Mouse (Mus musculus) neural tube, embryonic 11.5 days (tissue): ENCODE data around the gene Gm13698. TPM values are rescaled to one million over a fixed set of nuclear protein-coding genes. Genes with fewer than 3 reads are reported as not detected.
A peak's percentile ranks its signal among the peaks of the same experiment; 100 is the strongest.
"Not testable (repeated sequence)": the region's sequence is repeated elsewhere in the genome, so short reads cannot be mapped to it uniquely, and the experiment has no call there.

ENCODE experiments used
- ATAC-seq: fragments of 200-750 bp; cut with Nextera tagmentation; 2 replicates; pipeline ENCODE4 v1.8.0; 2017; ENCODE audit warnings: moderate number of reproducible peaks, mild to moderate bottlenecking, moderate TSS enrichment, moderate library complexity; ENCODE audit not compliant: insufficient read depth, low FRiP score, low TSS enrichment
- DNase-seq: peaks from one replicate; pipeline ENCODE4 v3.0.0-alpha.2; 2015; ENCODE audit warnings: low spot score
- H3K27ac ChIP-seq: fragments of 300-500 bp; sonication (generic); 2 replicates; pipeline ENCODE4 v1.5.1; 2014; ENCODE audit warnings: low read depth, mild to moderate bottlenecking, low read length
- H3K27me3 ChIP-seq: fragments of 300-500 bp; sonication (generic); 2 replicates; pipeline ENCODE4 v1.6.1; 2014; ENCODE audit warnings: mild to moderate bottlenecking, low read length, mixed read lengths; ENCODE audit not compliant: control insufficient read depth, insufficient read depth
- H3K36me3 ChIP-seq: fragments of 300-500 bp; sonication (generic); 2 replicates; pipeline ENCODE4 v1.6.1; 2014; ENCODE audit warnings: mild to moderate bottlenecking, low read length, moderate library complexity, mixed read lengths; ENCODE audit not compliant: control insufficient read depth, insufficient read depth
- H3K4me1 ChIP-seq: fragments of 300-500 bp; sonication (generic); 2 replicates; pipeline ENCODE4 v1.6.1; 2014; ENCODE audit warnings: low read length, mixed read lengths; ENCODE audit not compliant: control insufficient read depth, insufficient read depth
- H3K4me2 ChIP-seq: fragments of 300-500 bp; sonication (generic); 2 replicates; pipeline ENCODE4 v1.6.1; 2014; ENCODE audit warnings: low read depth, mild to moderate bottlenecking, moderate library complexity
- H3K4me3 ChIP-seq: fragments of 300-500 bp; sonication (generic); 2 replicates; pipeline ENCODE4 v1.5.1; 2014; ENCODE audit warnings: low read depth, low read length
- H3K9ac ChIP-seq: fragments of 300-500 bp; sonication (generic); 2 replicates; pipeline ENCODE4 v1.6.1; 2014; ENCODE audit warnings: mild to moderate bottlenecking, low read length
- H3K9me3 ChIP-seq: fragments of 300-500 bp; sonication (generic); 2 replicates; pipeline ENCODE4 v1.6.1; 2016; ENCODE audit warnings: low read length; ENCODE audit not compliant: control insufficient read depth
- WGBS: fragments of 180-500 bp; shearing (Covaris S2); extraction: QIAGEN DNeasy Blood & Tissue Kit; methylation state at CpG from one replicate; pipeline ENCODE4 v1.1.7; 2014; 5-methylcytosine and 5-hydroxymethylcytosine counted together
- polyA plus RNA-seq: library from polyadenylated mRNA; unstranded; fragments of >200 nt; fragmentation: Nextera tagmentation; extraction: Ambion mirVana; gene quantifications from 2 replicates; pipeline ENCODE4 v1.2.1, GENCODE M21; 2014

The Gm13698 gene
- polyA plus RNA-seq: not detected in 2 replicates

DNA sequence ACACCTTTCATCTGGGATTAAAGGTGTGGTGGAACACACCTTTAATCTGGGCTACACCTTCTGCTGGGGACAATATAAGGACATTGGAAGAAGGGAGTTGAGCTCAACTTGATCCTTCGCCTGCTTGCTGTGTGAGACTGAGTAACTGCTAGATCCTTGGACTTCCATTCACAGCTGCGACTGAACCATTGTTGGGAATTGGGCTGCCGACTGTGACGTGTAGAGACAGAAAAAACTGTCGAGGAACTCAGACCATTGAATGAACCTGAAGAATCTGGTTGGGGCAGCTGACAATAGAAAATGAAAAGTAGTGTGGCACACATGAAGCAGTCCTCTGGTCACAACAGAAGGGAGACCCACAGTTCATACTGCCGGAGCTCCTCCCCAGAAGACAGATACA, at the start of gene Gm13698:
Gene Gm13698, plus strand, starts transcription at position 301 of the 400 bp plus-strand sequence.
- not testable (repeated sequence) for H3K4me3 ChIP-seq, ATAC-seq, H3K36me3 ChIP-seq, H3K9me3 ChIP-seq, H3K27me3 ChIP-seq, H3K27ac ChIP-seq, DNase-seq, H3K9ac ChIP-seq, H3K4me1 ChIP-seq, H3K4me2 ChIP-seq
- no CpG with 5 or more reads among the region's 6 CpGs for WGBS

- DNase-seq (no peak), ATAC-seq (no peak)
- no peak overlapping the region for H3K4me2 ChIP-seq
- no peaks in the 10 kb centered on the region for H3K36me3 ChIP-seq
- 57% methylated on average over 2 of the region's 2 CpGs for WGBS
- H3K9me3 ChIP-seq: no peaks in the 10 kb centered on the region
- H3K4me1 ChIP-seq: no peaks in the 10 kb centered on the region
- no peak overlapping the region for H3K4me3 ChIP-seq
- no peak overlapping the region for H3K9ac ChIP-seq
- H3K27me3 ChIP-seq: no peaks in the 10 kb centered on the region
- no peak overlapping the region for H3K27ac ChIP-seq
Observed at GRCm38 (mm10) chr2:83929478-83930088, 25.9 kb upstream of the Gm13698 start.

GRCm38 (mm10) chr2:83940931-83941361, 14.5 kb upstream of the Gm13698 start, which contains the start of gene Zswim2:
TSS of gene Zswim2 (minus strand) at chr2:83941228.
- peak within 1 kb of the TSS; percentile 14; the same call in 1 of the 2 replicates for H3K4me3 ChIP-seq
- peak; percentile 92 for ATAC-seq
- WGBS: 1% methylated on average over 20 of the region's 20 CpGs

GRCm38 (mm10) chr2:83941378-83941777, 14.1 kb upstream of the Gm13698 start:
- H3K27ac ChIP-seq: no peak overlapping the region; the same call in 1 of the 2 replicates
- no peak overlapping the region for H3K4me3 ChIP-seq
- DNase-seq (no peak), ATAC-seq (peak; percentile 10; the same call in 1 of the 2 replicates)
- no peaks in the 10 kb centered on the region for H3K36me3 ChIP-seq
- H3K4me1 ChIP-seq: no peaks in the 10 kb centered on the region
- no peaks in the 10 kb centered on the region for H3K27me3 ChIP-seq
- peak overlapping the region; percentile 44 for H3K4me2 ChIP-seq
- H3K9ac ChIP-seq: no peak overlapping the region
- 55% methylated on average over 3 of the region's 3 CpGs for WGBS
- H3K9me3 ChIP-seq: no peaks in the 10 kb centered on the region

More at GRCm38 (mm10) chr2:83940931-83941361, 14.5 kb upstream of the Gm13698 start, which contains the start of gene Zswim2:
- H3K4me2 ChIP-seq: peak within 1 kb of the TSS; percentile 44
- H3K36me3 ChIP-seq: no peaks in the 10 kb centered on the region
- no peaks in the 10 kb centered on the region for H3K27me3 ChIP-seq
- peak; percentile 89 for DNase-seq
- no peak within 1 kb of the TSS for H3K9ac ChIP-seq
- H3K9me3 ChIP-seq: no peaks in the 10 kb centered on the region
- no peak within 1 kb of the TSS; the same call in 1 of the 2 replicates for H3K27ac ChIP-seq
- H3K4me1 ChIP-seq: no peaks in the 10 kb centered on the region

- no peaks in the 10 kb centered on the region for H3K36me3 ChIP-seq
- WGBS: 77% methylated on average over 4 of the region's 4 CpGs
- ATAC-seq: no peak
- no peaks in the 10 kb centered on the region for H3K27me3 ChIP-seq
- H3K9me3 ChIP-seq: no peaks in the 10 kb centered on the region
- no peak for DNase-seq
- H3K9ac ChIP-seq: no peak overlapping the region
- no peak overlapping the region for H3K27ac ChIP-seq
- no peak overlapping the region for H3K4me2 ChIP-seq
- H3K4me1 ChIP-seq: no peaks in the 10 kb centered on the region
- H3K4me3 ChIP-seq: no peak overlapping the region
Observed at GRCm38 (mm10) chr2:83941792-83942191, 13.7 kb upstream of the Gm13698 start.

GRCm38 (mm10) chr2:83961203-83961602, 5.7 kb downstream of the Gm13698 start, which contains the start of gene Gm13693:
TSS of gene Gm13693 (plus strand) at chr2:83961503.
- ATAC-seq, H3K9me3 ChIP-seq, H3K4me2 ChIP-seq, H3K4me3 ChIP-seq, H3K9ac ChIP-seq, H3K4me1 ChIP-seq, DNase-seq, H3K27ac ChIP-seq, H3K27me3 ChIP-seq, H3K36me3 ChIP-seq: not testable (repeated sequence)
- no CpG with 5 or more reads among the region's 6 CpGs for WGBS

GRCm38 (mm10) chr2:83967013-83967412, 11.5 kb downstream of the Gm13698 start, which contains the start of gene Gm13695:
TSS of gene Gm13695 (plus strand) at chr2:83967313.
- not testable (repeated sequence) for DNase-seq, H3K27me3 ChIP-seq, ATAC-seq, H3K9ac ChIP-seq, H3K4me1 ChIP-seq, H3K27ac ChIP-seq, H3K9me3 ChIP-seq, H3K4me2 ChIP-seq, H3K36me3 ChIP-seq, H3K4me3 ChIP-seq
- no CpG with 5 or more reads among the region's 6 CpGs for WGBS

DNA sequence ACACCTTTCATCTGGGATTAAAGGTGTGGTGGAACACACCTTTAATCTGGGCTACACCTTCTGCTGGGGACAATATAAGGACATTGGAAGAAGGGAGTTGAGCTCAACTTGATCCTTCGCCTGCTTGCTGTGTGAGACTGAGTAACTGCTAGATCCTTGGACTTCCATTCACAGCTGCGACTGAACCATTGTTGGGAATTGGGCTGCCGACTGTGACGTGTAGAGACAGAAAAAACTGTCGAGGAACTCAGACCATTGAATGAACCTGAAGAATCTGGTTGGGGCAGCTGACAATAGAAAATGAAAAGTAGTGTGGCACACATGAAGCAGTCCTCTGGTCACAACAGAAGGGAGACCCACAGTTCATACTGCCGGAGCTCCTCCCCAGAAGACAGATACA, 17.3 kb downstream of the Gm13698 start, which contains the start of gene Gm13696:
Gene Gm13696, plus strand, starts transcription at position 301 of the 400 bp plus-strand sequence.
- not testable (repeated sequence) for H3K9me3 ChIP-seq, DNase-seq, H3K27me3 ChIP-seq, H3K9ac ChIP-seq, H3K4me3 ChIP-seq, H3K4me2 ChIP-seq, H3K36me3 ChIP-seq, H3K27ac ChIP-seq, H3K4me1 ChIP-seq, ATAC-seq
- WGBS: no CpG with 5 or more reads among the region's 6 CpGs

- not testable (repeated sequence) for H3K27me3 ChIP-seq, H3K4me1 ChIP-seq, H3K9ac ChIP-seq, DNase-seq, H3K4me2 ChIP-seq, H3K4me3 ChIP-seq, H3K9me3 ChIP-seq, H3K27ac ChIP-seq, H3K36me3 ChIP-seq, ATAC-seq
- no CpG with 5 or more reads among the region's 6 CpGs for WGBS
Observed at GRCm38 (mm10) chr2:83978633-83979032, 23.1 kb downstream of the Gm13698 start, which contains the start of gene Gm13694. TSS of gene Gm13694 (plus strand) at chr2:83978933.
